Mouse (Mus musculus) kidney, postnatal 10 days (tissue): ENCODE data around the gene Acox3.

Source experiments
- DNase-seq: peaks from one replicate; pipeline ENCODE4 v3.0.0; 2021; ENCODE audit warnings: mixed read lengths

The Acox3 gene

DNA sequence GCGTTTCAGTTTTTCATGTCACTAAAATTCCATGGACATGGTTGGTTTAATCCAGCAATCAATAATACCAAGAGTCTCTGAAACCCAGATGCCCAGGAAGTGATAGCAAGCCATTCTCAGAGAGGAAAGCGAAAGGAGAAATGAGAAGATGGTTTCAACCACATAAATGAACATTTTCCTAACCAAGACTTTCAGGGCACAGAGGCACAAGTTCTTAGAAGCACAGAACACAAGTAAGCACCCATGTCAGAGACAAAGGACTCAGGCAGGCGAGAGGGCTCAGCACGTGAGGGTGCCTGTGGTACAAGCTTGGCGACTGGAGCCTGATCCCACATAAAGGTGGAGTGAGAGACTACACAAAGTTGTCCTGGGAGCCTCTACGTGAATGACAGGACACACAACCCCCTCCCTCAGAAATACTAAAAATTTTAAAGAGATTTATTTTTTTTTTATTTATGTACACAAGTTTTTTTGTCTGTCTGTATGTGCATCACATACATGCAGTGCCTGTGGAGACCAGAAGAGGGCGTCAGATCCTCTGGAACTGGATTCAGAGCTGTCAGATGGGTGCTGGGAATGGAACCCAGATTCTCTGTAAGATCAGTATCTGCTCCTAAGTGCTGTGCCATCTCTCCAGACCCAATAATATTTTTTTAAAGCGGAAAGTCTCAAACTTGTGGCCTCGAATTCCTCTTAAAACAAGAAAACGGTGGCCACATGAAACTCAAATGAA, 73.1 kb downstream of the Acox3 start:
- no peak for DNase-seq

DNA sequence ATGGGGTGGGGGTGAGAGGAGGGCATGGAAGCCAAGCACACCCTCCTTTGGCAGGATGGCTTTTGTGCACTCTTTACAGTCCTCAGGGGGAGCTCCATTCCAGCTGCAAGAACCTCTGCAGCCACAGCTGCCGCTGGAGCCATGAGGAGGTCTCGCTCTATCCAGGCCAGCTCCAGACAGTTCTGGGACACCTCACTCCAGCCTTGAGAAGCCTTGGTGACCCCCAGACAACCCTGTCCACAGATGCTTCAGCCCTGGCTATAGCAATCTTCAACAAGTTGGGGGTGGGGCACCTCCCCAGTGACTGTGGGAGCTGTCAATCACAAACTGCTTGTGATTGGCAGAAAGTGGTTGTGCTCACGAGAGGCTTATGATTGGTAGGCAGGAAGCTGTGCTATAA, 76.7 kb downstream of the Acox3 start:
- no peak for DNase-seq

DNA sequence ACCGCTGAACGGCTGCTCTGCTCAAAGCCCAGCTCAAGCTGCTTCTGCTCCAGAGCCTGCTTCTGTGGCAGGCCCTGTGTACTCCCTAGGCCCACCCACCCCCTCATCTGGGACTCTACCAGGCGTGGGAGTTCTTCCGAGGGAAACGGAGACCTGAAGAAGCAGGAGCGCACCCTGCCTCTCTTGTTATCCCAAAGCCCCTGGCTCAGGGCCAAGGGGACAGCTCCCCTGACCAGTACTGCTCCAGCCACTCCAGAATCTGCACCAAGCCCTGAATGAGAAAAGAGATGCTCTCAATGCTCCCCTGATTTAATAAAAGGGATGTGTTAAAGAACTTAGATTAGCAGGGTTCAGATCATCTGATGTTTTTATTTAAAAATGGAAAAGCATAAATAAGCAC, 78.4 kb downstream of the Acox3 start:
- peak; percentile 57 for DNase-seq

DNA sequence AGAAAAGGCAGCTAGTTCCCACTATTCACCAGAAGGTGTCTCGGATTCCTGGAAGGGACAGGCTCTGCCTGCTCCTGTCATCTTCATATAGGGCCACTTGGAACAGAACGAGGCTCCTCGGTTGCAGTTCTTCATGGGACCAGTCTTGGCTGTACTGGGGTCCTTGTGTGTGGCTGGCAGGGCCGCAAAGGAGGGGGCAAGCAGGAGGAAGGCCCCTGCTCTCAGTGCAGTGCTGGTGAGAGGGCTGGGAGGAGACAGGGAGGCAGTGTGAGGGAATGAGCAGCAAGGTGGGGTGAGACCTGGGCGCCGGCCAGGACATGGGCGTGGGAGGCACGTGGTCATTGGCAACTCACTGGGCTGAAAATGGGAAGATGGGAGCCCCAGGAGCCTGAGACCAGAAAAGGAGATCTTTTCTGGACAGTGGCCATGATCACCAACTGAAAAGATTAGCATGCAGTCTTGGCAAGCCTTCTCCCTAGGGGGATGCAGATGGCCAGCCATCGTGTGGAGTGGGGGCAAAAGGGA, 79.2 kb downstream of the Acox3 start:
- no peak for DNase-seq
